Mouse (Mus musculus) c-Kit-negative CD71-positive TER-119-positive erythroid progenitor cells, embryonic 14.5 days (primary cell): ENCODE measurements at regions not wholly inside any gene's neighbourhood (a gene's known extent, or its start where the extent isn't known, plus 50 kb on each side); places are given as distances from the start of the nearest gene placed in this dataset.

ENCODE experiments used
- DNase-seq: peaks from one replicate; pipeline ENCODE4 v3.0.0-alpha.2; 2013; ENCODE audit warnings: low read depth, low spot score

DNA sequence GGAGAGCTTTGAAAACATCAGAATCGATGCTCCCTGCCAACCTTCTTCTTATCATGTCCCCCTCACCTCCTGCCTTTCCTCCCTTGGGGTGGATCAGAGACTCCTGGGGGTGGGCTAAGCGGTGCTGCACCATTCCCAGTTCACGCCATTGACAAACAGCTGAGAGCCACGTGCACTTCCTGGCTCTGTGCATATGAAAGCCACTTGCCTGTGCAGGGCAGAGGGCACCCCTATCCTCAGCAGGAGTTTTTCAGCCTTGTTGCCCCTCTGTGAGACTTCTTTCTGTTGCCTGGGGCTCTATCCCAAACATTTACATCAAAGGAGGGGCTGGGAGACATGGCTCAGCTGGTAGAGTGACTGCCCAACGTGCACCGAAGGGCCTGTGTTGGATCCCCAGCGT is 531.1 kb upstream of the Tbx3 start:
- DNase-seq = no peak

DNA sequence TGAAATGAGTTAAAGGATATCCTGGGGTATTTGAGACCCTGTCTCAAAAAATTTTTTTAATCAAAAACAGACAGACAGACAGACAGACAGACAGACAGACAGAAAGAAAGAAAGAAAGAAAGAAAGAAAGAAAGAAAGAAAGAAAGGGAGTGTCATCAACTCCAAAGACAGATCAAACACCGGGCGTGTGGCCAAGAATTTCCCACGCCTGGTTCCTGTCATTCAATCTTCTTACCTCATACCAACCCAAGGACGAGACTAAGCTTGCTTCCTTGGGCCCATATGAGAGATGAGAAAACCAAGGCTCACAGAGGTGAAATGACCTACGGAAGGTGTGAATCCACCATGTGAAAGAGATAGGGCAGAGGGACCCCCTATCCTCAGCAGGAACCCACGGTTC is 530.7 kb upstream of the Tbx3 start:
- no peak for DNase-seq

DNA sequence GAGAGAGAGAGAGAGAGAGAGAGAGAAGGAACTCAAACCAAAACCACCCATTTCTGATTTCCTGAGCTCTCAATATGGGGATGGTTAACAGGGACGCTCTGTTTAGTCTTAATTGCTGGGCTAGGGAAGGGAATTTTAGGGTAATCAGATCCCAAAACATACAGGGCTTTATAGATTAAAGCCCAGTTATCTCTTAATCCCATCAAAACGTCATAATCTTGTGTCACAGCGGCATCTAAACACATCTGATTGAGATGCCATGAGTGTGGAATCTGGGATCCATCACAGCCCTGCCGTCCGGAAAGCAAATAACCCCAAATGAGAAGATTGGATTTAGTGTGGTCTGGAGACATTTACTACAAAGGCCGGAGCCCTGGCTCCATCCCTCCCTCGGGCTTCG is 527.1 kb upstream of the Tbx3 start:
- no peak for DNase-seq

GRCm38 (mm10) chr5:119149389-119150185 is 520.9 kb upstream of the Tbx3 start:
- DNase-seq = no peak

GRCm38 (mm10) chr5:119153086-119153485 is 517.4 kb upstream of the Tbx3 start:
- no peak for DNase-seq

DNA sequence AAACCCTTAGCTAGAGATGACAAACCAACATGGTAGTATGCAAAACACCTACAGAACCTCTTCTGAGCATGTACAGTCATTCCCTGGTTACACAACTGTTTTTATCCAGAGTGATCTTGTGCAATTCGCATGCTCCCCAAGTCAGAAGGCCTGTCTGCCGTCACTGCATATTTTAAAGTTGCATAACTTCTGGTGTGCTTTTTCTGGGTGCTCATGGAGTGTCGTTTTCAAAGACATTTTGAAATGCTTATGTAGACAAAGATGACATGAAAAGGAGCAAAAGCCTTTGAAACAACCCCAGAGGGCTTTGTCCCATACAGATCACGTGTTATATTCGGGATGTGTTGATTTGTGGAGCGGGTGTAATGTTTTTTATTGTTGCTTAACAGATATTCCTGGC is 513.8 kb upstream of the Tbx3 start:
- DNase-seq = no peak

DNA sequence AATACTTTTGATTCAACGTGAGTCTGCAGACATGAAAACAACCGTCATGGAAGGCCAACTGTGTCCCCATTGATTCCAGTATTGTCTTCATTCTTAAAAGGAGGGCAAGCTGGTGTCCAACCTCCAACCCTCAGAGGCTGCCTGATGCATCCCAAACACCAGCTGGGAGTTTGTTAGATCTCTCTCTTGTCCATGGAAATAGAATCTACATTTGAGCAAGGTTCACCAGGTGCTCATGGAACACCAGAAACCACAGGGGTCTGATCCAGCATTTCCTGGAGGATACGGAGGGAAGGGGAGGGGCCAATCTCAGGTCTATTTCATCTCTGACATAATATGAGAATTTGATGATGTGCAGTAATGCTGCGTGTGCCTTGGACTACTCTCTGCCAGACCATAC is 512.3 kb upstream of the Tbx3 start:
- DNase-seq = no peak

GRCm38 (mm10) chr5:119162132-119162675 is 508.3 kb upstream of the Tbx3 start:
- DNase-seq = no peak

GRCm38 (mm10) chr5:119167718-119168117 is 502.8 kb upstream of the Tbx3 start:
- DNase-seq = no peak

DNA sequence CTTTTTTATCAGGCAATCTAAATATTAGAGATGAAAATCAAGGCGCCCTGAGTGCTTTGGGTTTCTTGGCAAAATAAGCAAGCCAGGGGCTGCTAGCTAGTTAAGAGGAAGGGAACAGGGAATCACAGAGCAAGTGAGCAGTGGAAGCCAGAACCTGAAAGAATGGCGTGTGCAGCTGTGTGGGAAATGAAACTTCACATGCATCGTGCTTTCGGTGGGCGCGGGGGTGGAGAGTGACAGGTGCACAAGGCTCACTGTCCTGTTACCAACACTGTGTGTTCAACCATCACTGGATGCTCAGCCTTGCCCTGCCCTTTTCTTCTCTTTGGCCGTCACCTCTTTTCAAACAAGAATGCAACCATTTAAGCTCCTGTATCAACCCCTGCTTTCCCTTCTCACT is 501.2 kb upstream of the Tbx3 start:
- no peak for DNase-seq

GRCm38 (mm10) chr5:119171626-119172025 is 498.8 kb upstream of the Tbx3 start:
- no peak for DNase-seq

DNA sequence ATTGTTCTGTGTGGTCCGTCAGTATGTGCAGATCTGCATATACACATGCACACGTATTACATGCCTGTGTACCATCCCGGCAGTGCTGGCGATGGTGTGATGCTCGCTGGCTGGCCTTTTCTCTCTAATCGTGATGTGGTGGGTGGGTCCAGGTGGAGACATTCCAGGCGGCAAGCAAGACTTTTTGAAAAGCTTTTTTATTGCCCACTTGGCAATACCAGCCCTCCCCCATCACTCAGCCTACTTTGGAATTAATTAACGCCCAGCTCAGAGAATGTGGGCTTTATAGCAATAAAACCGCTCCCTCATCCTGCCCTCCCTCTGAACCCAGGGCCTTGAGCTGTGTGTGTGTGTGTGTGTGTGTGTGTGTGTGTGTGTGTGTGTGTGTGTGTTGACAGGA is 491.7 kb upstream of the Tbx3 start:
- DNase-seq = no peak

DNA sequence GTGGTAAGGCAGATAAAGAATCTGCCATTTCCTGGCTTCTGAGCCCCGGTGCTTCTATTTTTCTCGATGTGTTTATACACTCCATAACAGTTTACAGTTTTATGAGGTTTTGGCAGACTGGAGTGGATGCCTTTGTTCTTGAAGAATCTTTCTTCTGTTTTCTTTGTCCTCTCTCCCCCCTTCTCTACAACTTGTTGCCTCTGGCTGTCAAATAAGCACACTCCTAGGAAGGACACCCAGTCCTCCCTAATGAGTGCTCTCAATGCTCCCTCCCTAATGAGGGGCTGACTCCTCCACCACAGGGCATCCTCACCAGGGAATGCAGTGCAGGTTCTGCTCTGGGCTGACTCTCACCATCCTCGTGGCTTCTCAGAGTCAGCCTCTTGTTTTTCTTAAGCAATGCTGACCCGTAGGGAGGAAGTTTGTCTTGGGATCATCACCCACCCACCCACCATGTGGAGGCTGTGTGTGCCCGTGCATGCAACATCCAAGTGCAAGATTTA is 486.9 kb upstream of the Tbx3 start:
- DNase-seq = no peak

DNA sequence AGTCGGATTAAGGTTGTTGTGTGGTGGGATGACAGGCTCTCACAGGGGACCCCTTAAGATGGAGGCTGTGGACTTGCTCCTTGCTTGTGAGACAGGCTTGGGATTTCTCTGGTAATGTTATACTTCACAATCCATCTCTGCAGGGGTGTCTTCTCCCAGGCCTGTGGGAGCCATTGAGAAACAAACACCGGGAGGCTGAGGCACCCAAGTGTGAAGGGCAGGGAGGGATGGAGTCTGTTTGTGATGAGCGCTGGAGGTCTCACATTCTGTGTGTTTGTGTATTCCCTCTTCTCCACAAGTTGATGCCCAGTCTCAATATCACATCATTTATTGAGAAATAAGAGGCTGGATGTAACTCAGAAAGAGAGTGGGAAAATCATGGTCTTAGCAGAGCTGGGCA is 483.9 kb upstream of the Tbx3 start:
- DNase-seq = no peak

DNA sequence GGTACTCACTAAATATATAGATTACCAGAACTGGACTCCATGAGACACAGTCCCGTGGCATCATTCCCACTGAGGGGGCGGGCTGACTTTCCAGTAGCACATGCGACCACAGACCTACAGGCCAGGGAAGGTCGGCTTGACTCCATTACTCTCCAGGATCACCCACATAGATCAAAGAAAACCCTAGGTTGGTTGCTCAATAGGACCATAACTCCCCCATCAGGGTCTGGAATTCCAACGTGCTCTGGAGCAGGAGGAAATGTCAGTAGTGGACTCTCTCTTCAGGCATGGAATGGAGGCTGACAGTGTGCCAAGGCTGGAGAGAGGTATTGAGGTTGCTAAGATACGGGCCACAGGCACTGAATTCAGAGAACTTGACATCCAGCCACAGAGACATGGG is 482.0 kb upstream of the Tbx3 start:
- no peak for DNase-seq

DNA sequence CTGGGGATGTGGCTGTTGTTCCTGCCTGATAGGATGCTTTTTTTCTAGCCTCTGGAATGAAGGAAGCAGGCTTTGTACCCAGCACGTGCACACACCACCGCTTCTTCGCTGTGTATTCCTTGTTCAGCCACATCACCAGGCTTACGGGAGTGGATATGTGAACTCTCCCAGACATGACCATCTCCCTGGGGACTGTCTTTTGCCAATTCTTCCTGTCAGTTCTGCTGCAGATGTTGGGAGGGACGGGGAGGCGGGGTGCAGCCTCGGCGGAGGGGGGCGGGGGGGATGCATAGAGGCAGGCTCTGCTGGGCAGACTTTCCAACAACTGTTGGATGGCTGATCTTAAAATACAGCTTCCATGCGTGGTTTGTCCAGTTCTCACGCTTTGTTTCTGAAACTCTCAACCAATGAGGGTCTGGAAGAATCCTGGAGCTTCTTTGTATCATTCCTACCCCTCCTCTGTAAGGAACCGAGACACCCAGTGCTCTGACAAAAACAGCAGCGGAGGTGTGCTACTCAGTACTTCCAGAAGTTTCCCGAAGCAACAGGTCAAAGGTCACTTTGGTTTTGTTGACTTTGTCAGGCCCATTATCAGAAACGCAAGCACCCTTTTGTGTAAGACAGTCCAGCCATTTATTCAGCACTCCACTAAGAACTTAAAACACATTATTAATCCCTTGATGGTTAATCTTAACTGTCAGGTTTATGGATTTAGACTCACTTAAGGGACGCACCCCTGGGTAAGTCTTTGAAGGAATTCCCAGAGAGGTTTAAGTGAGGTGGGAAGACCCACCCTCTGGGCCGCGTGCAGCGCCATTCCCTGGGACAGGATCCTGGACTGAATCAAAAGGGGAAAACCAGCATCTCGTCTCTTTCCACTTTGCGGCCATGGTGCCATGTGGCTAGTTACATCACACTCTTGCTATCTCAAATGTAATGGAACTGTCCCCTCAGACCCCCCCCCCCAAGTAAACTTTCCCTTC is 476.5 kb upstream of the Tbx3 start:
- no peak for DNase-seq

DNA sequence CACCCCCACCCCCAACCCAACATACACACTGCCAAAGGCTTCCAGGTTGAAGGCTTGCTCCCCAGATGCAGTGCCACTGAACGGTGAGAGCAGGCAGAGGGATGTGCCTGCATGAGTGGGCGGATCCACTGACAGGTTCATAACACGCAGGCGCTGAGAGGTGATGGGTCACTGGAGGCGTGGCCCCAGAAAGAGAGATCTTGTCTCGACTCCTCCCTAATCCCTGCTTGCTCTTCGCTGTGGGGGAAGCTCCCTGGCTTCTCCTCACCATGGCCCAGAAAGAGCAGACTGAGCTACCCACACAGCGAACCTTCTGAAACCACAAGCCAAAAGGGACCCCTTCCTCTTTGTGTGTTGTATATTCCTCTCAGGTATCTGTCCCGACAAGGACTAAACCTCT is 470.6 kb upstream of the Tbx3 start:
- no peak for DNase-seq

DNA sequence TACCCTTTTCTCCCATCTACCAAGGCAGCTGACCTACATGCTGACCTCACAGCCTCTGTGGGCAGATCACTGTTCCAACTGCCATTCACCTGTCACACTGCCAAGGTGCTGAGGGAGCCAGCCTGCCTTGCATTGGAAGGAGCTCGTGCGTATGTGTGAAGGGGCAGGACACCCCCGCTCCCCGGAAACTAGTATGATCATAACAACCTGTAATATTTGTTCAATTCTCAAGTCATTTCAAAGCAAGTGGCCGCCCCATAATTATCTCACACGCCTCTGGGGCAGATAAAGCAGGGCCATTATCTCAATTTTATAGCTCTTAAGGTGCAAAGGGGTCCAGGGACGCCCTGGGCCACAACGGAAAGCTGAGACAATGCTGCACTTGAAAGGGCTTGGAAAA is 469.2 kb upstream of the Tbx3 start:
- DNase-seq = no peak

GRCm38 (mm10) chr5:119204736-119205135 is 465.7 kb upstream of the Tbx3 start:
- DNase-seq = no peak

DNA sequence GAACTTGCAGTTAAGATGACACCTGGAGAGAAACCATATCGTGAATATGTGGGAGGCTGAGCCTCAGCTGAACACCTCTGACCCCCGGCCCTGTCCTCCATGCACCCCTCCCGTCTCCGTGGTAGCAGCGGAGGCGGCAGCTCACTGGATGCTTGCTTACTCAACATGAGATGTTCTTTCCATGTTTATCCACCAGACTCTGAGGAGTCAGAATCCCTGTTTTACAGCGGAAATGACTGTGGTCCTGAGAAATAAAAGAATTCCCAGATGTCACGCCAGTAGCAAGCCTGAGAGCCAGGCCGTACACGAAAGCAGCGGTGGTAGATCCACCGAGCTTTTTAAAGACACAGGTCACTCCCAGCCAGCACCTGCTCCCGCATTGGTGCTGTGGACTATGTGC is 462.4 kb upstream of the Tbx3 start:
- DNase-seq = no peak

- DNase-seq = no peak
Measured at GRCm38 (mm10) chr5:119213196-119213595, 457.3 kb upstream of the Tbx3 start.

- DNase-seq = no peak
Measured at GRCm38 (mm10) chr5:119213692-119214357, 456.6 kb upstream of the Tbx3 start.
